Mouse (Mus musculus): ENCODE results near the gene Chd4. TPM values are rescaled to one million over a fixed set of nuclear protein-coding genes. Genes with fewer than 3 reads are reported as not detected.
A peak's percentile ranks its signal among the peaks of the same experiment; 100 is the strongest.

The Chd4 gene
- polyA plus RNA-seq, 1 experiment from 2014 or later, result 62.6 TPM

- WGBS, result under 1% methylated on average over 18 of the region's 18 CpGs
- peak within 1 kb of the TSS; percentile 98 for H3K27ac ChIP-seq
- no peaks in the 10 kb centered on the region for H3K27me3 ChIP-seq (replicated peaks)
- H3K36me3 ChIP-seq, result peaks cover 34% of the 10 kb centered on the region
- no peaks in the 10 kb centered on the region for H3K9me3 ChIP-seq
- H3K9ac ChIP-seq, result peak within 1 kb of the TSS; percentile 95
- peak within 1 kb of the TSS; percentile 63 for H3K4me2 ChIP-seq (replicated peaks)
- H3K4me3 ChIP-seq (replicated peaks), result peak within 1 kb of the TSS; percentile 85
- peaks cover 36% of the 10 kb centered on the region for H3K4me1 ChIP-seq (replicated peaks)
- ATAC-seq, result peak; percentile 83
These were observed 70.4 kb downstream of the Chd4 start, which contains the start of gene Gapdh for GRCm38 (mm10) chr6:125166051-125166751. Gene Gapdh, minus strand, starts transcription at chr6:125166467.

- 19% methylated on average over 10 of the region's 10 CpGs for WGBS
- peak overlapping the region; percentile 85 for H3K4me3 ChIP-seq (replicated peaks)
- H3K27me3 ChIP-seq (replicated peaks), result no peaks in the 10 kb centered on the region
- H3K36me3 ChIP-seq, result peaks cover 40% of the 10 kb centered on the region
- ATAC-seq, result peak; percentile 52
- H3K27ac ChIP-seq, result peak overlapping the region; percentile 98
- H3K9me3 ChIP-seq, result no peaks in the 10 kb centered on the region
- peaks cover 32% of the 10 kb centered on the region for H3K4me1 ChIP-seq (replicated peaks)
- peak overlapping the region; percentile 55 for H3K9ac ChIP-seq
- H3K4me2 ChIP-seq (replicated peaks), result peak overlapping the region; percentile 63
These were observed 71.3 kb downstream of the Chd4 start for GRCm38 (mm10) chr6:125166861-125167650.

GRCm38 (mm10) chr6:125168086-125168485 is 72.3 kb downstream of the Chd4 start:
- Histone ChIP-seq H3K4me1 (replicated peaks) (peaks cover 32% of the 10 kb centered on the region), H3K9ac (no peak overlapping the region), H3K27ac (no peak overlapping the region), H3K36me3 (peaks cover 45% of the 10 kb centered on the region), H3K9me3 (no peaks in the 10 kb centered on the region), H3K27me3 (replicated peaks) (no peaks in the 10 kb centered on the region), H3K4me2 (replicated peaks) (0 out of 2 replicates have a peak overlapping the region, but pooled peaks have one; percentile 63), H3K4me3 (replicated peaks) (no peak overlapping the region)
- no peak for ATAC-seq
- WGBS, result 90% methylated on average over 14 of the region's 14 CpGs

GRCm38 (mm10) chr6:125170194-125170593 is 74.4 kb downstream of the Chd4 start:
- 77% methylated on average over 6 of the region's 6 CpGs for WGBS
- H3K36me3 ChIP-seq, result peaks cover 64% of the 10 kb centered on the region
- ATAC-seq, result no peak

GRCm38 (mm10) chr6:125172474-125172873 is 76.7 kb downstream of the Chd4 start:
- no peak for ATAC-seq
- Histone ChIP-seq H3K27ac (no peak overlapping the region), H3K36me3 (peaks cover 82% of the 10 kb centered on the region), H3K4me3 (replicated peaks) (no peak overlapping the region), H3K9me3 (no peaks in the 10 kb centered on the region), H3K27me3 (replicated peaks) (no peaks in the 10 kb centered on the region), H3K9ac (no peak overlapping the region), H3K4me2 (replicated peaks) (no peak overlapping the region), H3K4me1 (replicated peaks) (peaks cover 9% of the 10 kb centered on the region)
- 57% methylated on average over 2 of the region's 2 CpGs for WGBS

More at GRCm38 (mm10) chr6:125170194-125170593, 74.4 kb downstream of the Chd4 start:
- Histone ChIP-seq H3K4me1 (replicated peaks) (peaks cover 22% of the 10 kb centered on the region), H3K9ac (no peak overlapping the region), H3K4me3 (replicated peaks) (no peak overlapping the region), H3K27ac (no peak overlapping the region), H3K27me3 (replicated peaks) (no peaks in the 10 kb centered on the region), H3K4me2 (replicated peaks) (no peak overlapping the region), H3K9me3 (no peaks in the 10 kb centered on the region)

GRCm38 (mm10) chr6:125173256-125173655 is 77.5 kb downstream of the Chd4 start:
- Histone ChIP-seq H3K9me3 (no peaks in the 10 kb centered on the region), H3K4me2 (replicated peaks) (no peak overlapping the region), H3K27ac (no peak overlapping the region), H3K27me3 (replicated peaks) (no peaks in the 10 kb centered on the region), H3K4me1 (replicated peaks) (peaks cover 1% of the 10 kb centered on the region; the same call in 1 of the 2 replicates), H3K9ac (no peak overlapping the region), H3K36me3 (peaks cover 83% of the 10 kb centered on the region), H3K4me3 (replicated peaks) (no peak overlapping the region)
- ATAC-seq, result no peak
- 92% methylated on average over 7 of the region's 7 CpGs for WGBS

GRCm38 (mm10) chr6:125175469-125175868 is 79.7 kb downstream of the Chd4 start:
- H3K36me3 ChIP-seq, result peaks cover 81% of the 10 kb centered on the region
- ATAC-seq, result no peak
- WGBS, result 83% methylated on average over 5 of the region's 5 CpGs
- no peak overlapping the region for H3K4me3 ChIP-seq (replicated peaks)
- H3K9me3 ChIP-seq, result no peaks in the 10 kb centered on the region
- no peaks in the 10 kb centered on the region for H3K27me3 ChIP-seq (replicated peaks)
- no peaks in the 10 kb centered on the region for H3K4me1 ChIP-seq (replicated peaks)
- H3K27ac ChIP-seq, result no peak overlapping the region
- H3K4me2 ChIP-seq (replicated peaks), result no peak overlapping the region
- H3K9ac ChIP-seq, result no peak overlapping the region

GRCm38 (mm10) chr6:125179601-125180000 is 83.8 kb downstream of the Chd4 start:
- H3K4me3 ChIP-seq (replicated peaks), result no peak overlapping the region
- no peak overlapping the region for H3K27ac ChIP-seq
- H3K4me2 ChIP-seq (replicated peaks), result no peak overlapping the region
- peaks cover 76% of the 10 kb centered on the region for H3K36me3 ChIP-seq
- no peaks in the 10 kb centered on the region for H3K9me3 ChIP-seq
- H3K27me3 ChIP-seq (replicated peaks), result no peaks in the 10 kb centered on the region
- no peak overlapping the region for H3K9ac ChIP-seq
- H3K4me1 ChIP-seq (replicated peaks), result no peaks in the 10 kb centered on the region
- 86% methylated on average over 7 of the region's 7 CpGs for WGBS
- ATAC-seq, result no peak

Other genes starting within 250 kb of the Chd4 start
- 17.9 and 20.1 TPM in 2 replicates for gene P3h3, start 238.2 kb upstream of the Chd4 start, polyA plus RNA-seq (2015; fragmentation: Nextera tagmentation; extraction: Ambion mirVana)
- 0.99 and 1.1 TPM in 2 replicates for gene Gpr162, start 232.0 kb upstream of the Chd4 start, polyA plus RNA-seq (2015; fragmentation: Nextera tagmentation; extraction: Ambion mirVana)
- 0.40 and 0.48 TPM in 2 replicates for gene Cd4, start 207.8 kb upstream of the Chd4 start, polyA plus RNA-seq (2015; fragmentation: Nextera tagmentation; extraction: Ambion mirVana)
- 2.2 and 2.9 TPM in 2 replicates for gene Lag3, start 184.3 kb upstream of the Chd4 start, polyA plus RNA-seq (2015; fragmentation: Nextera tagmentation; extraction: Ambion mirVana)
- 241 and 282 TPM in 2 replicates for gene Ptms, start 175.9 kb upstream of the Chd4 start, polyA plus RNA-seq (2015; fragmentation: Nextera tagmentation; extraction: Ambion mirVana)
- 336 and 340 TPM in 2 replicates for gene Mlf2, start 164.6 kb upstream of the Chd4 start, polyA plus RNA-seq (2015; fragmentation: Nextera tagmentation; extraction: Ambion mirVana)
- 159 and 170 TPM in 2 replicates for gene Cops7a, start 130.4 kb upstream of the Chd4 start, polyA plus RNA-seq (2015; fragmentation: Nextera tagmentation; extraction: Ambion mirVana)
- 1.8 and 2.1 TPM in 2 replicates for gene Pianp, start 99.3 kb upstream of the Chd4 start, polyA plus RNA-seq (2015; fragmentation: Nextera tagmentation; extraction: Ambion mirVana)
- 13.4 and 14.3 TPM in 2 replicates for gene Zfp384, start 86.8 kb upstream of the Chd4 start, polyA plus RNA-seq (2015; fragmentation: Nextera tagmentation; extraction: Ambion mirVana)
- 96.2 and 103 TPM in 2 replicates for gene Ing4, start 56.2 kb upstream of the Chd4 start, polyA plus RNA-seq (2015; fragmentation: Nextera tagmentation; extraction: Ambion mirVana)
- gene Acrbp, start 46.3 kb upstream of the Chd4 start, polyA plus RNA-seq (2015; fragmentation: Nextera tagmentation; extraction: Ambion mirVana), result 8.5 and 9.3 TPM in 2 replicates
- gene Lpar5, start 28.1 kb upstream of the Chd4 start, polyA plus RNA-seq (2015; fragmentation: Nextera tagmentation; extraction: Ambion mirVana), result 5.8 and 6.1 TPM in 2 replicates
- 68.1 and 70.3 TPM in 2 replicates for gene Nop2, start 35.9 kb downstream of the Chd4 start, polyA plus RNA-seq (2015; fragmentation: Nextera tagmentation; extraction: Ambion mirVana)
- gene Iffo1, start 49.3 kb downstream of the Chd4 start, polyA plus RNA-seq (2015; fragmentation: Nextera tagmentation; extraction: Ambion mirVana), result 6.9 and 7.2 TPM in 2 replicates
- 2,230 and 2,316 TPM in 2 replicates for gene Gapdh, start 70.5 kb downstream of the Chd4 start, polyA plus RNA-seq (2015; fragmentation: Nextera tagmentation; extraction: Ambion mirVana)
- 83.3 and 96.9 TPM in 2 replicates for gene Ncapd2, start 95.7 kb downstream of the Chd4 start, polyA plus RNA-seq (2015; fragmentation: Nextera tagmentation; extraction: Ambion mirVana)
- gene Mrpl51, start 95.8 kb downstream of the Chd4 start, polyA plus RNA-seq (2015; fragmentation: Nextera tagmentation; extraction: Ambion mirVana), result 267 and 273 TPM in 2 replicates
- 4.6 and 5.3 TPM in 2 replicates for gene Vamp1, start 119.6 kb downstream of the Chd4 start, polyA plus RNA-seq (2015; fragmentation: Nextera tagmentation; extraction: Ambion mirVana)
- 8.7 and 10.7 TPM in 2 replicates for gene Tapbpl, start 135.9 kb downstream of the Chd4 start, polyA plus RNA-seq (2015; fragmentation: Nextera tagmentation; extraction: Ambion mirVana)
- 1.4 and 1.6 TPM in 2 replicates for gene Cd27, start 141.0 kb downstream of the Chd4 start, polyA plus RNA-seq (2015; fragmentation: Nextera tagmentation; extraction: Ambion mirVana)
- gene Tuba3a, start 190.1 kb downstream of the Chd4 start, polyA plus RNA-seq (2015; fragmentation: Nextera tagmentation; extraction: Ambion mirVana), result 0.14 TPM in 1 of 2 replicates, not detected in the other
- gene Ltbr, start 217.9 kb downstream of the Chd4 start, polyA plus RNA-seq (2015; fragmentation: Nextera tagmentation; extraction: Ambion mirVana), result 78.6 and 83.8 TPM in 2 replicates
- 2.6 and 3.3 TPM in 2 replicates for gene Scnn1a, start 224.7 kb downstream of the Chd4 start, polyA plus RNA-seq (2015; fragmentation: Nextera tagmentation; extraction: Ambion mirVana)

All from intestine, embryonic 15.5 days (tissue).